Mouse (Mus musculus) midbrain, embryonic 16.5 days (tissue): Measurements from ENCODE around the gene Tmem132b. TPM values are rescaled to one million over a fixed set of nuclear protein-coding genes. Genes with fewer than 3 reads are reported as not detected.
A peak's percentile ranks its signal among the peaks of the same experiment; 100 is the strongest.

Experiments used
- ATAC-seq: fragments of 200-750 bp; cut with Nextera tagmentation; 2 replicates; pipeline ENCODE4 v1.8.0; 2017; ENCODE audit warnings: moderate TSS enrichment
- H3K27ac ChIP-seq: fragments of 300-500 bp; sonication (generic); 2 replicates; pipeline ENCODE4 v1.5.1; 2014; ENCODE audit warnings: mild to moderate bottlenecking, low read length, mixed read lengths
- H3K27me3 ChIP-seq: fragments of 300-500 bp; sonication (generic); 2 replicates; pipeline ENCODE4 v1.6.1; 2014; ENCODE audit warnings: low read depth, low read length, mixed read lengths; ENCODE audit not compliant: control insufficient read depth, insufficient read depth
- H3K36me3 ChIP-seq: fragments of 300-500 bp; sonication (generic); 2 replicates; pipeline ENCODE4 v1.6.1; 2014; ENCODE audit warnings: mild to moderate bottlenecking, low read length, moderate library complexity, mixed read lengths; ENCODE audit not compliant: control insufficient read depth, insufficient read depth
- H3K4me1 ChIP-seq: fragments of 300-500 bp; sonication (generic); 2 replicates; pipeline ENCODE4 v1.6.1; 2014; ENCODE audit warnings: mild to moderate bottlenecking, low read length, mixed read lengths; ENCODE audit not compliant: control insufficient read depth, insufficient read depth
- H3K4me2 ChIP-seq: fragments of 300-500 bp; sonication (generic); 2 replicates; pipeline ENCODE4 v1.6.1; 2014; ENCODE audit warnings: mild to moderate bottlenecking, low read length, mixed read lengths
- H3K4me3 ChIP-seq: fragments of 300-500 bp; sonication (generic); 2 replicates; pipeline ENCODE4 v1.5.1; 2014; ENCODE audit warnings: low read depth, mild to moderate bottlenecking, low read length, moderate library complexity, mixed read lengths
- H3K9ac ChIP-seq: fragments of 300-500 bp; sonication (generic); 2 replicates; pipeline ENCODE4 v1.6.1; 2014; ENCODE audit warnings: low read depth, low read length, mixed read lengths
- H3K9me3 ChIP-seq: fragments of 300-500 bp; sonication (generic); replicated peaks from 2 replicates; pipeline ENCODE4 v1.6.1; 2014; ENCODE audit warnings: mild to moderate bottlenecking, low read length, mixed read lengths; ENCODE audit not compliant: control insufficient read depth, poor library complexity, severe bottlenecking
- WGBS: fragments of 180-500 bp; shearing (Covaris S2); extraction: QIAGEN DNeasy Blood & Tissue Kit; methylation state at CpG from one replicate; pipeline ENCODE4 v1.1.7; 2014; 5-methylcytosine and 5-hydroxymethylcytosine counted together
- polyA plus RNA-seq: library from polyadenylated mRNA; unstranded; fragments of >200 nt; fragmentation: Nextera tagmentation; extraction: Ambion mirVana; gene quantifications from 2 replicates; pipeline ENCODE4 v1.2.1, GENCODE M21; 2015

The Tmem132b gene
- polyA plus RNA-seq, 1 experiment from 2014 or later: 5.5 TPM

DNA sequence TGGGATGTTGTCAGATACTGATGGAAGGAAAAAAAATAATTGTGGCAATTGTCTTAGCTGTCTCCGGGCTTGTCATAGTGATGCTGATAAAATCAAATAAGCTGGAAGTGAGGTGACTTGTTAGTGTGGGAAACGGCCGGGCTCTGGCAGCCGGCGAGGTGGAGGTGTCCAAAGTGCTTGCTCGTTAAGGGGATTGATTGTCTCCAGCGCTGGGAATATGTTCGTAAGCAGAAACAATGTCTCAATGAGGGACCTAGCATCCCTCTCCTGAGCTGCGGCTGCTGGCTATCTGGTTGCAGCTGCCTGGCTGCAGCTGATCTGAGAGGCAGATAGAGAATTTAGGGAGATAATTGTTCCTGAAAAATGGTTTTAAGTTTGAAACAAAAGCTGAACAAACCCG lies 161.0 kb downstream of the Tmem132b start:
- H3K27ac ChIP-seq: no peak overlapping the region
- WGBS: 41% methylated on average over 10 of the region's 10 CpGs

DNA sequence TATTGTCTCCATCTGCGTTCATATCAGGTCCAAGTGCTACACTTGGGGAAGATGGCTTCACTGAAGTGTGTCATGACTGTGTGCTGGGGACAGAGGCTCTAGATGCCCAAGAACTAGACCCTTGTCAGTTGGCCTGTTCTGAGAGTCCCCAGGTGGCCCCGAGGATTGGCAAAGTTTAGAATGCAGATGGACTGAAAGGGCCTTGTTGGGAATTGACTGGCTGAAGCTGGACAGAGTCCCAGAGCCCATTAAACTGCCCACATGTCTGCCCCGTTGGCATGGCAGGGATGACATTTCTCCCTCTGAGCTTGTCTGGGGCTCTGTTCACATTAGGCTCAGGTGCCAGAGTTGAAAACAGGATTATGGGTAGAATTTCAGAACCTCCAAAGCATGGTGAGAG lies 167.8 kb downstream of the Tmem132b start:
- H3K4me2 ChIP-seq: no peak overlapping the region
- H3K4me3 ChIP-seq: no peak overlapping the region
- no peak overlapping the region for H3K27ac ChIP-seq
- WGBS: 73% methylated on average over 3 of the region's 3 CpGs
- no peak overlapping the region for H3K9ac ChIP-seq
- ATAC-seq: no peak
- no peaks in the 10 kb centered on the region for H3K27me3 ChIP-seq
- no peaks in the 10 kb centered on the region for H3K4me1 ChIP-seq
- no peaks in the 10 kb centered on the region for H3K36me3 ChIP-seq
- no peaks in the 10 kb centered on the region for H3K9me3 ChIP-seq

More for the DNA sequence above, 161.0 kb downstream of the Tmem132b start:
- no peaks in the 10 kb centered on the region for H3K9me3 ChIP-seq
- no peak overlapping the region for H3K4me2 ChIP-seq
- H3K36me3 ChIP-seq: no peaks in the 10 kb centered on the region
- no peak for ATAC-seq
- no peak overlapping the region for H3K9ac ChIP-seq
- H3K4me3 ChIP-seq: no peak overlapping the region
- H3K27me3 ChIP-seq: no peaks in the 10 kb centered on the region
- peaks cover 5% of the 10 kb centered on the region; the same call in 1 of the 2 replicates for H3K4me1 ChIP-seq

GRCm38 (mm10) chr5:125700234-125700633 lies 168.7 kb downstream of the Tmem132b start:
- Histone ChIP-seq H3K27ac (no peak overlapping the region), H3K27me3 (no peaks in the 10 kb centered on the region), H3K4me2 (no peak overlapping the region), H3K4me1 (peaks cover 5% of the 10 kb centered on the region; the same call in 1 of the 2 replicates), H3K9ac (no peak overlapping the region), H3K36me3 (no peaks in the 10 kb centered on the region), H3K9me3 (no peaks in the 10 kb centered on the region), H3K4me3 (no peak overlapping the region)
- 92% methylated on average over 5 of the region's 5 CpGs for WGBS
- ATAC-seq: no peak

DNA sequence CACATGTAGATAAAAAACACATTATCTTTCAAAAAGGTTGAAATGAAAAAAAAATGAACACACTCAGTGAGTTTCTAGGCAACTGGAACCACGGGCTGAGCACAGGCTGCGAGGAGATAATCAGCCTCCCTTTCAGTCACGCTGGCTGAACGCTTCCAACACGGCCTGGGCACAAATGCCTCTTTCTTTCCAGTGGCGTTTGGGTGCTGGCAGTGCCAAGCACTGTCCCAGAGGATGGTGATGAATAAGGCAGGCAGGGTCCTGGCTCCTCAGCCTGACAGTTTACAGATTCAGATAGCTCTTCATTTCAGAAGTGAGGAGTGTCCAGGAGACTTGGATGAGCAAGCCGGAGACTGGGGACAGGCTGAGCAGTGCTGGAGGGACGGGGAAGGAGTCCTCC lies 173.8 kb downstream of the Tmem132b start:
- ATAC-seq: peak; percentile 67; the same call in 1 of the 2 replicates
- Histone ChIP-seq H3K9ac (no peak overlapping the region), H3K27me3 (no peaks in the 10 kb centered on the region), H3K9me3 (no peaks in the 10 kb centered on the region), H3K36me3 (no peaks in the 10 kb centered on the region), H3K27ac (peak overlapping the region; percentile 14; the same call in 1 of the 2 replicates), H3K4me3 (no peak overlapping the region), H3K4me2 (no peak overlapping the region), H3K4me1 (peaks cover 12% of the 10 kb centered on the region)
- WGBS: 46% methylated on average over 8 of the region's 8 CpGs

GRCm38 (mm10) chr5:125709160-125709559 lies 177.6 kb downstream of the Tmem132b start:
- Histone ChIP-seq H3K4me3 (no peak overlapping the region), H3K4me1 (peaks cover 12% of the 10 kb centered on the region), H3K9me3 (no peaks in the 10 kb centered on the region), H3K36me3 (no peaks in the 10 kb centered on the region), H3K27me3 (no peaks in the 10 kb centered on the region), H3K4me2 (no peak overlapping the region), H3K27ac (no peak overlapping the region), H3K9ac (no peak overlapping the region)
- 5% methylated on average over 3 of the region's 3 CpGs for WGBS
- ATAC-seq: no peak

DNA sequence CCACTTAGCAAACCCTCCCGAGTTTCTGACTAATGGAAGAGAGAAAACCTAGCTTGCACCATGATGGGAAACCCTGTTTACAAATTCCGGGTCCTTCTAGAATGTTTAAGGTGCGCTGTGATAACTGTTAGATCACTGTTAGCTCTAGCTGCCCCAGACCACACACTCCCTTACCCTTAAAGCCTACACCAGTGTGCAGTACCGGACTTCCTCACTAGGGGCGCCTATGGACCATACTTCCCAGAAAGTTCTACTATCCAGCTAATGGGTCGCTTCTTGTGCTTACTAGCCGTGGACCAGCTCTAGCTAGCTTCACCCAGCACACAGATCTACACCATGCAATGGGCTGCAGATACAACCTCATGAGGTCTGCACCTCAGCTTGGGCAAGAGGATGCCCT lies 195.2 kb downstream of the Tmem132b start:
- no peaks in the 10 kb centered on the region for H3K9me3 ChIP-seq
- H3K27me3 ChIP-seq: no peaks in the 10 kb centered on the region
- no peak overlapping the region for H3K4me2 ChIP-seq
- 92% methylated on average over 7 of the region's 7 CpGs for WGBS
- no peak overlapping the region for H3K4me3 ChIP-seq
- no peak overlapping the region for H3K27ac ChIP-seq
- no peak for ATAC-seq
- no peaks in the 10 kb centered on the region for H3K4me1 ChIP-seq
- H3K36me3 ChIP-seq: no peaks in the 10 kb centered on the region
- H3K9ac ChIP-seq: no peak overlapping the region

- H3K4me1 ChIP-seq: no peaks in the 10 kb centered on the region
- WGBS: 84% methylated on average over 5 of the region's 5 CpGs
- no peaks in the 10 kb centered on the region for H3K36me3 ChIP-seq
- H3K27ac ChIP-seq: no peak overlapping the region
- H3K27me3 ChIP-seq: no peaks in the 10 kb centered on the region
- no peak overlapping the region for H3K4me3 ChIP-seq
- H3K4me2 ChIP-seq: no peak overlapping the region
- no peak for ATAC-seq
- H3K9ac ChIP-seq: no peak overlapping the region
- H3K9me3 ChIP-seq: no peaks in the 10 kb centered on the region
These were observed 195.9 kb downstream of the Tmem132b start for GRCm38 (mm10) chr5:125727436-125727835.

GRCm38 (mm10) chr5:125727936-125728335 lies 196.4 kb downstream of the Tmem132b start:
- no peak overlapping the region for H3K9ac ChIP-seq
- H3K9me3 ChIP-seq: no peaks in the 10 kb centered on the region
- ATAC-seq: no peak
- no peak overlapping the region for H3K4me3 ChIP-seq
- H3K4me2 ChIP-seq: no peak overlapping the region
- H3K4me1 ChIP-seq: no peaks in the 10 kb centered on the region
- no peaks in the 10 kb centered on the region for H3K36me3 ChIP-seq
- no peaks in the 10 kb centered on the region for H3K27me3 ChIP-seq
- WGBS: 87% methylated on average over 9 of the region's 9 CpGs
- no peak overlapping the region for H3K27ac ChIP-seq

DNA sequence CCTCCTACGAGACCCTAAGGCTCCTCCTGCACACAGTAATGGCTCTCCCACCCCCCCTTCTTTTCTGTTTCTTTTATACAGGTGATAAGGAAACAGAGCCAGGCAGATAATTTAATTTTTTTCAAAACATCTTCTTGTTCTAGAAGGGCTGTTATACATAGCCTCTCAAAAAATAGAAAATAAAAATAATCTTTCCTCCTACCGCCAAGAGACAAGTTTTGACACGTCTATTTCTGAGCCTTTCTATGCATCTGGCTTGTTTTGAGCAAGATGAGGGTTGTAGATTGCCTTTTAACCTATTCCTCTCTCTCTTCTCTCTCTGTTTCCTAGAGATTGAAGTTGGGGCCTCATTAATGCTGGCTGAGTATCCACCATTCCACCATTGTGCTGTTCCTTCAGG lies 196.9 kb downstream of the Tmem132b start:
- Histone ChIP-seq H3K36me3 (no peaks in the 10 kb centered on the region), H3K9me3 (no peaks in the 10 kb centered on the region), H3K9ac (no peak overlapping the region), H3K4me1 (no peaks in the 10 kb centered on the region), H3K27ac (no peak overlapping the region), H3K4me2 (no peak overlapping the region), H3K27me3 (no peaks in the 10 kb centered on the region), H3K4me3 (no peak overlapping the region)
- ATAC-seq: no peak
- 80% methylated on average over 3 of the region's 3 CpGs for WGBS
